Mouse (Mus musculus): ENCODE data around the gene Fbxo41.

DNA sequence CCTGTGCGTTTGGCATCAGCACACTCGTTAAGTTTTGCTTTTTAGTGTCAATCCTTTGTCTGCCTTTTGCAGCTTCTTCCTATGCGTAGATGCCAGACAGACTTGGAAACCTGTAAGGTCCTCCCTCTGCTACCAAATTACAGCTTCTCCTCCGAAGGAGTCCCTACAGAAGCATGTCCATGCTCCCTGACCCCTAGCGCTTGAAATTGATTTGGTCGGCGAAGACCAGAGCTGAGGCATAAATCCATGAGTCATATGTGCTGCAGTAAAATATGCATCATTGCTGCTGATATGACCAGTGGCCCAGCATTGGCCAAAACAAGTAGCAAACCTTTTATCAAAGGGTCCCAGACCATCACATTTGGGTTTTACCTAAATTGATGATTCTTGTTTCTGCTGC, 50.0 kb downstream of the Fbxo41 start:
- TF ChIP-seq POLR2A (IDR thresholded peaks at IDR 0.05; ENCODE audit: borderline replicate concordance, control insufficient read depth, low read depth, low read length) = no peak
- no peak for TF ChIP-seq CTCF (IDR thresholded peaks at IDR 0.05; ENCODE audit: control insufficient read depth, insufficient read depth, low read length)

All from bone marrow, adult 2 months (tissue).